Mouse (Mus musculus): Measurements from ENCODE around the gene Aifm2.
A peak's percentile ranks its signal among the peaks of the same experiment; 100 is the strongest.

Aifm2 gene

DNA sequence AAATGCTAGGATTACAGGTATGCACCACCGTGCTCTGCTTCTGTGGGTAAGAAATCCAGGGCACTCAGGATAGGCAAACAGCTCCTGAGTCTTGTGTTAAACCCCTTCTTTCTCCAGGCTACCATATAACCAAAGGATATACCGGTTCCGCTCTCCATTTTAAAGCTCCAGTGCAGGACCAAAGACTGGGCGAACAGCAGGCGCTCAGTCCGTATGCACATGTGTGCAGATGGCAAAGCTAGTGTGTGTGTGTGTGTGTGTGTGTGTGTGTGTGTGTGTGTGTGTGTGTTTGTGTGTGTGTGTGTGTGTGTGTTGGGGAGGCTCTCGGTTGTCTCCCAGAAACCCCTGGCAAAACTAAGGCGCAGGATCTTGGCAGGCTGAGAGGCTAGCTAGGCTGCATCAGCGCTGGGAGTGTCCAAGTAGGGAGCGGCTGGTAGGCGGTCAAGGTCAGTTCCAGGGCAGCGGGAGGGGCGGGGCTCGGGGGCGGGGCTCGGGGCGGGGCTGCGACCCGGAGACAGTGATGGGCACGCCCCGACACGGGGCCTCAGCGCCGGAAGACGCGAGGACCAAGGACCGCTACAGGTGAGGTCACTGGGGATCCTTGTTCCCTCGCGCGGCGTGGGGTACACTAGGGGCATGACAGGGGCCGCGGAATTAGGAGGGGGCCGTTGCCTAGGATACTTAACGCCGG, at the start of gene Aifm2:
Gene Aifm2, plus strand, starts transcription at position 493 of the 691 bp plus-strand sequence.
- DNase-seq: peak; percentile 38

DNA sequence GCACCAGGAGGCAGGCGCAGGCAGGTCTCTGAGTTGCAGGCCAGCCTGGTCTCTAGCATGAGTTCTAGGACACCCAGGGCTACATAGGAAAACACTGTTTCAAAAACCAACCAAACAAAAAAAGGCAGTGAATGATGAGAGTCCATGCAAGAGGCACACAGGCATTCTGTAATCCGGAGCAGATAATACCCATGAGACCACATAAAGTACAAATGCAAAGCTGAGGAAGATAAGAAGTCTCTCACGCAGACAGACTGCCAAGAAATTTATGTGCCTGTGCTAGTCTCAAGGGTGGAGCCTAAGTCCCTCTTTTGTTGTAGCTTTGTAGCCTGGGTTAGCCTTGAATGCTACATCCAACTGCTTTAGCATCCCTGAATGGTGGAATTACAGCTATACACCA, 49.4 kb upstream of the Aifm2 start:
- DNase-seq: no peak

DNA sequence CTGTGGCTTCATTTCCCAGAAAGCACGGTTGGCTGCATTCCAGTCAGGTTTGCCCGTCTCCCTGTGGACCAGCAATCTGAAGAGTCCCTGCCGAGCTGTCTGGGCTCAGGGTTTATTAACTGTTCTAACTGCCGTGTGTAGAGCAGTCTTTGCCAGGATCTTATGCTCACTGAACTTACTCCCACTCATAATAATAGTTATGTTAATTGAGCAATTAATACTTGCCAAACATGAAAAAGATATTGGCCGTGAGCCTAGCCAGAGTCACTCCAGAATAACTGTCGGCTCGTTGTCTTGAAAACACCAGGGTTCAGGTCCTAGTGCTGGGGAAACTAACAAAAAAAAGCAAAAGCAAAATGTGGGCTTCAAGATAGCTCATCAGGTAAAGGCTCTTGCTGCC, 45.8 kb upstream of the Aifm2 start:
- DNase-seq: no peak

DNA sequence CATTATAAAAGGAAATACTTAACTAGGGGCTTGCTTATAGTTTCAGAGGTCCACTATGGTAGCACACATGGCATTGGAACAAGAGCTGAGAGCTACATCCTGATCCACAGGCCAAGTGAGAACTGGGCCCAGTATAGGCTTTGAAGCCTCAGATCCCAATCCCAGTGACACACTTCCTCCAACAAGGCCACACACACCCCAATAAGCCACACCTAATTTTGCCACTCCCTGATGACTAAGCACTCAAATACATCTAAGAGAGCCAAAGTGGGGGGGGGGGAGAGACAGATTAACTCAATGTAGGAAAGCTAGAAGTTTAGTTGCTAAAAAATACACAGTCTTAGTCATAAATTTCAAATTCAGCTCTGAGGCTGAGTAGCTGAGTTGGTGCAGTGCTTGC, 45.2 kb upstream of the Aifm2 start:
- DNase-seq: no peak

DNA sequence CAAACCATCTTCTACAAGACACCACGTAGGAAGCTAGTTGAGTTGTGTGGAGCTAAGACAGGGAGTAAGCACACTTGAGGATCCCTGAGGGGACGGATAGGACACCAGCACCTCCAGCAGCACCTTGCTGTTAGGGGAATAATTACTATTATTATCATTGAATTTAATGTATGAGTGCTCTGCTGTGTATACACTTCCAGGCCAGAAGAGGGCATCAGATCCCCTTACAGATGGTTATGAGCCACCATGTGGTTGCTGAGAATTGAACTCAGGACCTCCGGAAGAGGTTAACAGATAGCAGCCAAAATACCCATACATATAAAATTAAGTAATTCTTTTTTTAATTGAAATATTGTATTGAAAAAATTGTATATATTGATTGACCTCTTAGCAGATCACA, 44.3 kb upstream of the Aifm2 start:
- DNase-seq: no peak

DNA sequence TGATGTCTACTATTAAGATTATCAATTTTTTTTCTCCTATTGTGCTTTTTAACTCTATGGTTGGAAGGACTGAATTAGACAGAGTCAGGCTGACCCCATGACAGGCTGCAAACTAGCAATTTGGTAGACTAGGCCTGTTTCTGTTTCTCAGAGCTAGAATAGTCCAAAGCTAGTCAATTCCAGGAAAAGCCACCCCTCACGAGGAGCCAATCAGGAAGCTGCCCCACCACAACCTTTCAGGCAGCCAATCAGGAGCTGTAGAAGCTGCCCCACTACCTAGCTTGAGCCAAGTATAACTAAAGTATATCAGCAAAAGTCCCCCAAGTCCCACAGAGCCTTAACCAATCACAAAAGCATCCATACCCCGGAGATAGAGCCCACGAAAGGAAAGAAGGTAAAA, 39.1 kb upstream of the Aifm2 start:
- DNase-seq: no peak

DNA sequence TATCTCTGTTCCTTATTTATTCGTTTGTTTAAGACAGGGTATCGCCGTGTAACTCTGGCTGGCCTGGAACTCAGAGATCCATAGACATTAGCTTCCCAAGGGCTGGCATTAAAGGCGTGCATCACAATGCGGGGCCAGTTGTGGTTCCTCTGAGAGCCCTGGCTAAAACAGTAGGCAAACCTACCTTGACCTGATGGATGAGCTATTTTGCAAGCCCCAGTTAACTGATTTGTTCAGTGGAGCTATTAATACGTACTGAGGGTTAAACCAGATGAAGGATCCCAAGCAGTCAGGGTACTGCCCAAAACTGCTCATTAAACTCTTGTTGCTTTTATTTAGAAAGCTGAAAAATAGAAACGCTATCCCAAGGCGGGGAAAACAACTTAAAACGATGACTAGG, 35.5 kb upstream of the Aifm2 start:
- no peak for DNase-seq

DNA sequence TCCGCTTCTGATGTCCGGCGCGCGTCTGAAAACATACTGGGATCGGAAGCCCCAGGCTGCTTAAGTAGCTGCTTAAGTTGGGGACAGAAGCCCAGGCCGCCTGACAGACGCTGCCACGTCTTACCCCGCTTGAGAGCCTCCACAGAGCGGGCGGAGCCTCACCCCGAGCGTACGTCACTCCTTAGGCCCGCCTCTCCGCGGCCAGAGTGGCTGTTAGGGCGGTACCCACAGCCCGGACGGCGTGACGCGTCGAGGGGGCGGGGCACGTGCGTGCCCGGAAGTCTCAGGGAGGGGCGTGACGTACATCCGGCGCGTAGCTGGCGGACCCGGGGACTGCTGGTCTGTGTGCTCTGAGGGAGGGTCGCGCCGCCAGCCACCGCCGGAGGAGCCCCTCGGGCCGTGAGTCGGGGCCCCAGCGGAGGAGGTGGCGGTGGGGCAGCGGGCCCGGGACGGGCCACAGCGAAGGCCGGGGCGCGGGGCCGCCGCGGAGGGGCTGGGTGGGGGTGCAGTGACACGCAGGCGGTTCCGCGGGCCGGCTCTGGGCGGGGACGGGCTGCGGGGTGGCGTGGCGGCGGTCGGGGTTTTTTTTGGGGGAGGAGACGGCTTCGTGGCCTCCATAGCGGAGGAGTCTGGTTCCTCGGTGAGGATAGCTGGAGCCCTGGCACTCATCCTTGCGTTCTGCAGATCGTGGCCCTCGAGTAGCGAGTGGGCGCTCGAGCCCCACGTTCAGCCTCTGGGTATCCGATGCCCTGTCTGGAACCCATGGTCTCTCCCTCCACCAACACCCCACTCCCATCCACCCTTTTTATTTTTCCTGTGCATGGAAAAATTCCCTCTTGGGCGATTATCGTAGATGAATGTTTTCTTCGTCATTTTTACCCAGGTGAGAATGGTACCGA, 34.8 kb upstream of the Aifm2 start, which contains the start of gene Sar1a:
Gene Sar1a, plus strand, starts transcription at position 285 of the 899 bp plus-strand sequence.
- DNase-seq: peak; percentile 99

DNA sequence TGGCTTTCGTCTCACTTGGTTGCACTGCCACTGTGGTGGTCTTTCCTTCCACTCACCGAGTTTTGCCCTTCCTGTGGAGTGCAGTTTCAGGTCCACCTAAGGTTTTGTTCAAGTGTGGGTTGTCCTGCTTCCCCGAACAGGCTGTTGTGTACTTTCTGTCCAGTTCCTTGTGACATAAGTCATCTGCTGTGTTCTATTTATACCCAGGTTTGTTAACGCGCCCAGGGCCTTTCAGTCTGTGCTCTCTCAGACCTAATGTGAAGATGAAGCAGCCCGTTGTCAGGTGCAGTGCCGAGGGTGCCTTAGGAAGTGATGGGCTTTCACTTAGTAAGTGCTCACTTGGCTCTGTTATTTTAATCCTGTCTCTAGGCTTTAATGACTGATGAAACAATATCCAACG, 25.7 kb upstream of the Aifm2 start:
- DNase-seq: no peak

DNA sequence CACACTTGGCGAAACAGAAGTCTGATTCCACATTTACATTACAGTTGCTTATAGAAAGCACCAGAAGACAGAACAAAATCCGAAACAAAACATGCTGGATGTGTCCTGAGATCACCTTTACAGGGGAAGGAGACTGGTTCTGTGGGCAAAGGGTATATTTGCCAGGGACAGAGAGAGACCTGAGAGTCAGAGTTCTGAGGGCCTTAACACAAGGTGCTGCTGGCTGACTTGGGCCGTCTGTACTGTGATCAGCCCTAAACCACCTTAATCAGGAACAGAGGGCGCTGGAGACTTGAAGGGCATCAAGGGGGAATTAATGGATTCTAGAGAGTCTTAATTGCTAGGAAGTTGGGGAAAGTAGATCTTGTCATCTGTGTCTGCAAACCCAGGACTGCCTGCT, 21.5 kb upstream of the Aifm2 start:
- no peak for DNase-seq

DNA sequence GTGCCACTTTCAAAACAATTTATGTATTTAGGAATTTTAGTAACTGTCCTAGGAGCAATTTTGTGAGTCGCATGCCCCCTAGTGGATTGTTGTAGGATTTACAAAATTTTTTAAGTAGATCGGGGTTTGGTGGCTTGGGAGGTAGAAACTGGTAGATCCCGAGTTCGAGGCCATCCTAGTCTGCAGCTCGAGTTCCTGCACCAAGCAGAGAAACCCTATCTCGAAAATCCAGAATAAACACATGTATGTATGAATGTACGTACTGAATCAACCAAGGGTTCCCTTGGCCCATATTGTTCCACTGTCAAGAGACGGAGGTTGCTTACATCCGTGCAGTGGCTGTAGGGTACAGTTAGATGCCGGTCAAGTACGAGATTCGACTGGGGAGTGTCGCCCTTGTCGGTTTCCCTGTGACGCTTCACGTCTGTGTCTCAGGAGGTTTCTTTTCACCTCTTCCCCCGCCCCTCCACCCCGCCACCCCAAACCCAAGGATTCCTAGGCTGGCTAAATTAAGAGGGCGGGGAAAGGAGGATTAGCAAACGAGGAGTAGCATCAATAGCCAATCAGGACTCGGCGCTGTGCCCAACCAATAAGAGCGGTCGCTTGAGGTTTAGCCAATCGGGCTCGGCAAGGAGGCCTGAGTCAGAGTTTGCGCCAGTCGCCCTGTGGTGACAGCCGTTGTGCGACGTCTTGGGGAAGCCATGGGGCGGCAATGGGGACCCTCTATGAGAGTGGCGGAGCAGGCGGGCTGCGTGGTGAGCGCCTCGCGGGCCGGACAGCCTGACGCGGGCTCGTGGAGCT, 20.0 kb upstream of the Aifm2 start, which contains the start of gene Tysnd1:
Gene Tysnd1, plus strand, starts transcription at position 645 of the 801 bp plus-strand sequence.
- DNase-seq: peak; percentile 91

DNA sequence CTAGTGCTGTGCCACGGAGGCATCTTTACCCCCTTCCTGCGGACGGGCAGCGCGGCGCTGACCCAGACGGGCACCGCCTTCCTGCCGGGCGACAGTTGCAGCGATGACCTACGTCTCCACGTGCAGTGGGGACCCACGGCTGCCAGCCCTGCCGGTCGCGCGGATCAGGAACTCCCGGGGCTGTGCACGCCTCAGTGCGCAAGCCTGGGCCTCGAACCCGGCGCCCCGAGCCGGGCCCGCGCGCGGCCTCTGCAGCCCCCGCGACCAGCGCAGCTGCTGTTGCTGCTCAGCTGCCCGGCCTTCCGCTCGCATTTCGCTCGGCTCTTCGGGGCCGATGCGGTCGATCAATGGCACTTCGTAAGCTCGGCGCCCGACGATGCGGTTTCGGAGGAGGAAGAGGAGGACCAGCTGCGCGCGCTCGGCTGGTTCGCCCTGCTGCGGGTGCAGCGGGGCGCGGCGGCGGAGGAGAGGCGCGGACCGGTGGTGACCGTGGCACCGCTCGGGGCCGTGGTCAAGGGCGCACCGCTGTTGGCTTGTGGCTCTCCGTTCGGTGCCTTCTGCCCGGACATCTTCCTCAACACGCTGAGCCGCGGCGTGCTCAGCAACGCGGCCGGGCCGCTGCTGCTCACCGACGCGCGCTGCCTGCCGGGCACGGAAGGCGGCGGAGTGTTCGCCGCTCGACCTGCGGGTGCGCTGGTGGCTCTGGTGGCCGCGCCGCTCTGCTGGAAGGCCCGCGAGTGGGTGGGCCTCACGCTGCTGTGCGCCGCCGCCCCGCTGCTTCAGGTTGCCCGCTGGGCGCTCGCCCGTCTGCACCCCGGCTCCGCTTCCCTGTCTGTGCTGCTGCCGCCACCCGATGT, 19.1 kb upstream of the Aifm2 start:
- peak; percentile 69 for DNase-seq

DNA sequence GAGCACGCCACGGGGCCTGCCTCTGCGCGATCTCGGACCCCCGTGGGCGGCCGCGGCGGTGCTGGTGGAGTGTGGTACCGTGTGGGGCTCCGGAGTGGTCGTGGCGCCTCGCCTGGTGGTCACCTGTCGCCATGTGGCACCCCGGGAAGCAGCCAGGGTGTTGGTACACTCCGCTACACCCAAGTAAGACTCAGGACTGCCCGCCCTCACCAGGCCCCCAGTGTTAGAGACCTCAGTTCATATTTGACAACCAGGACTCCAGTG, 18.6 kb upstream of the Aifm2 start:
- DNase-seq: no peak

DNA sequence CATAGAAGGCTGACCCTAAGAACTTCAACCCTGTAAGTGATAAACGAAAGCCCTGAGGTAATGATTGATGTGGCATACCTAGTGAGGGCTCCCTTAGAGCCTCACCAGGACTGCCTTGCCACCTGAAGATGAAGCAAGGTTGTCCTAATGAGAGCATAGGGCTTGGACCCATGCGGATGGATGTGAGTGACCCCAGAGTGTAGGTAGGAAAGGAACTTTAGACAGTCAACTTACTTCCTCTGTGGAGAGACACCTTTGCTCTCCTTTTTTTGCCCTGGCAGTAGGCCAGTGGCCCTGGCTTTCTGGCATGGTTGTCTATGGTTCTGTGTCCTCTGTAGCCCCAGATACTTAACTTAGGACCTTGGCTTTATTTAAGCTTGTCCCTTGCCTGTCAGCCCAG, 18.0 kb upstream of the Aifm2 start:
- no peak for DNase-seq

DNA sequence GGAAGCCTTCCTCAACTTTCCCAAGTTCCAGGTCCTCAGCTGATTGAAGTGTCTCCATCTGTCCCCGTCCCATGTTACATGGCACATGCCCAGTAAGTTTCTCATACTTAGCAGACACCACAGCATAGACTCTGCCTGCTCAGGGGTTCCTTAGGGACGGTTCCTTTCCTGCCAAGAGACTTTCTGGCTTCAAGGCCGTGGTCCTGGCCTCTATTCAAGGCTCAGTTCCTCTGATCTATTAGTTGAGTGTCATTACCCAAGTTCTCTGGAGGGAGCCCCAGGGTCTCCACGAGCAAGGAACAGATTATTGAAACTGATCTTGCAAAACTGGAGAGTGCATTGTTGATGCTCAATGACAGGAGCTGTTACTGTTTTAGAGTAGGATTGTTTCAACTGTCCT, 10.4 kb upstream of the Aifm2 start:
- no peak for DNase-seq

DNA sequence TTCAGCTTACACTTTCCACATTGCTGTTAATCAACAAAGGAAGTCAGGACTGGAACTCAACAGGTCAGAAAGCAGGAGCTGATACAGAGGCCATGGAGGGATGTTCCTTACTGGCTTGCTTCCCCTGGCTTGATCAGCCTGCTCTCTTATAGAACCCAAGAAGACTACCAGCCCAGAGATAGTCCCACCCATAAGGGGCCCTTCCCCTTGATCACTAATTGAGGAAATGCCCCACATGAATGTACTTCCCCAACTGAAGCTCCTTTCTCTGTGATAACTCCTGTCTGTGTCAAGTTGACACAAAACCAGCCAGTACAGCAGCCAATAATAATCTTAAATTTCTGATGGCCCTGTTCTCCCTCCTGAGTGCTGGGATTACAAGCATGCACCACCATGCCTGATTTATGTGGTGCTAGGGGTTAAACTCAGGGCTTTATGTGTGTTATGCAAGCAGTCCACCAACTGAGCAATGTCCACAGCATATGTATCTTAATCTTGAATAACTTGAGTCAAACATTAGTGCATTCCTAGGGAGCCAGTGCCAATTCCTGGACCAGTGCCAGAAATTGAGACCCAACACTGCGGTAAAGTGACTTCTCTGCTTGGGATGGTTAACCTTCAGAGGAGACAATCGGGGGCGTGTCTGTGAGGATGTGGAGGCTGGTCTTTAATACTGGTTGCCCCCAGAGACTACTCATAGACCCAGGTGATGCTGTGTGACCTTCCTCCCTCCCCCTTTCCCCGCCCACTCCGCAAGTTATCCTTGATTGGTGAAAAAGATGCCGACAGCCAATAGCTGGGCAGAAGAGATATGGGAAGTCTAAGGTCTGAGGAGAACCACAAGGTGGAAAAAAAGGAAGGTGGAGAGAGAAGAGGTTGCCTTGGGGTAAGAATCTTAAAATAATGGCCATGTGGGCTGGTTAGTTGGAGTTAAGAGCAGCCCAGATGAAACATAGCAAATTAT, 8.4 kb upstream of the Aifm2 start:
- DNase-seq: no peak

DNA sequence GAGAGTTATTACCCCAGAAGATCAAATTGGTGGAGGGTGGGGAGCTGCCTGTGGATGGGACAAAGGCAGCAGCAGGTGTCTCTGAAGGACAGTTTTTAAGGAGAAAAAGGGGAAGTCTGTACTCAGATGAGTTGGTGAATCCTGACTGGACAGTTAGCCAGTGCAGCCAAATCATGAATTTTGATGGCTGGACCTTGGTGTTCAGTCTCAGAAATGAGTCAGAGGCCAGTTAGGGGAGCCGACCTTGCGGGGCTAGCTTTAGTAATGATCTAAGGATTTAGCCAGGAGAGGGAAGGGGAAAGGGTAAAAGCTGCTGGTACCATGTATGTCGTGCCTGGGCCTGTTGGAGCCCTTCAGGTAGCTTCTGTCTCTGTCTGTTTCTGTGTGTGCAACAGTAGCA, 1.5 kb upstream of the Aifm2 start:
- DNase-seq: no peak

DNA sequence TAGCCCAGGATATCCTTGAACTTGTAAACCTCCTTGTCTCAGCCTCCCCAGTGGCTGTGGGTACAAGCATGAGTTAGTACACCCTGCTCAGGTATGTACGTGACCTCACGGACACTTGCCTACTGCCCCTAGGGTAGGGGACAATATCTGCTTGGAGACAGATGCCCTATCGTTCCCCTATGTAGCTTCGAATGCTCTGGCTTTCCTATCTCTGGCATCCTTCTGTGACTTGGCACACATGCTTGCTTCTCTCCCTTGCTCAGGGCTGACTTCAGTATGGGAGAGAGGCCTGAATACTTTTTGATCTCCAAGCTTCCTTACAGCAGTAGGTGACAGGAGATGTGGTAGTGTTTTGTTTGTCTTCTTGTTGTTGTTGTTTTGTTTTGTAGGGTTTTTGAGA, 917 bp upstream of the Aifm2 start:
- DNase-seq: no peak

DNA sequence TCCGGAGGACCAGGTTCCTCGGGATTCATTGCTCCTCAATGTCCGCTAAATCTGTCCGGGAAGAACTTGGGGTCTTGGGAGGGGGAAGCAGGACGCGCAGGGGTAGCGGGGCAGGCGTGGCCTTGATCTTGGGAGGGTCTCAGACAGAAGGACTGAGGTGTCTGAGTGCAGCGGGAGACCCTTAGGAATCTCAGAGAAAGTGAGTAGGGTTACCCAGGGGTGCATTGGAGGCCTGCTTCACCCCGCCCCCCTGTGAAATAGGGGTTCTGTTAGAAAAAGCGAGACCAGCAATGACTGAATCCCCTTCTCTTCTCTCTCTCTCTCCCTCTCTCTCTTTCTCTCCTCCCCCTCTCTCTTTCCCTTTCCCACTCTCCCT, 387 bp downstream of the Aifm2 start:
- no peak for DNase-seq

DNA sequence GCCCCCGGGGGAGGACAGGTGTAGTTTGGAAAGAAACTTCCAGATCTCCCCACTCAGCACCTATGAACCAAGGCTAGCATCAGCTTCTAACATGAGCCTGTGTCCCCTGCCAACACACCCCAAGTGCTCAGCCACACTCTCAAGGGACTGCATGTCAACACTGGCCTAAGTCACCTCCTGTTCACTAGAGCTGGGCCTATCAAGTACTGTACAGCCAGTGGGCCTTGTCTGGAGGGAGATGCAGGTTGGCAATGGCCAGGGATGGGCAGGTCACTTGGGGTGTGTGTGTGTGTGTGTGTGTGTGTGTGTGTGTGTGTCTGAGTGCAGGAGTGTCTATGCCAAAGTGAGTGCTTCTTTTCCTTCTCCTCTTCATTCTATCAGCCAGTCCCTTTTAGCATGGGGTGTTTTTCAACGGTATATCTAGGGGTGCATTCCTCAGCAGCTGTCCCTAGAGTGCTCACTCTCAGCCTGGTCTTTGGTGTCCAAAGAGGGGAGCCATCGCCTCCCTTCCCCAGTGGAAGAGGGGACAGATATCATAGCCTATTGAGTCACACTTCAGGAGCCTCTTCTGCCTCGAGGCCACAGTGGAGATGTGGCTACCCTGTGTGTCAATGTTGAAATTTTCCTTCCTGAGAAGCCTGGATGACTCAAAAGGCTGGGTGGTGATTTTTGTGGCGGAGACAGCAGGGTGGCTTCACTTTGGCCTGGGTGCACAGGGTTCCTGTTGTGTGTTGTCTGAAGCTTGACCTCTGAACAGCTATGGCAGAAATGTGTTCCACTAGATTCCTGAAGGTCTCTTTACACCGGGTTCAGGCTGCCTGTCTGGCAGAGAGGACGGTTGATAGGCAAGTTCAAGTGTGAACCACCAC, 1.2 kb downstream of the Aifm2 start:
- DNase-seq: no peak
